Mouse (Mus musculus): Measurements from ENCODE around the gene Gpa33. TPM values are rescaled to one million over a fixed set of nuclear protein-coding genes. Genes with fewer than 3 reads are reported as not detected.

Gpa33 gene
- total and polyA plus RNA-seq, 2 experiments from 2014 or later: 0.17 TPM; not detected in 1

- ATAC-seq (ENCODE audit: low FRiP score): peak; percentile 28; the same call in 1 of the 2 replicates
- Histone ChIP-seq H3K4me3 (ENCODE audit: low read depth, low read length) (no peak overlapping the region; the same call in 1 of the 2 replicates), H3K9me3 (ENCODE audit: low read length) (no peaks in the 10 kb centered on the region)
These were observed 24.4 kb downstream of the Gpa33 start for GRCm38 (mm10) chr1:166154162-166155112.

GRCm38 (mm10) chr1:166155113-166155494, 25.1 kb downstream of the Gpa33 start:
- WGBS: 59% methylated on average over 10 of the region's 10 CpGs
- Histone ChIP-seq H3K4me1 (ENCODE audit: insufficient read depth, low read length) (no peaks in the 10 kb centered on the region), H3K27ac (ENCODE audit: low read depth, low read length) (no peak overlapping the region), H3K27me3 (ENCODE audit: insufficient read depth, low read length) (peaks cover 18% of the 10 kb centered on the region), H3K9ac (replicated peaks; ENCODE audit: low read length, poor library complexity, severe bottlenecking) (no peak overlapping the region), H3K4me3 (ENCODE audit: low read depth, low read length) (no peak overlapping the region), H3K4me2 (ENCODE audit: low read depth, low read length, poor library complexity, severe bottlenecking) (no peak overlapping the region), H3K9me3 (ENCODE audit: low read length) (no peaks in the 10 kb centered on the region), H3K36me3 (ENCODE audit: insufficient read depth, low read length) (no peaks in the 10 kb centered on the region)
- no peak for ATAC-seq (ENCODE audit: low FRiP score)
- TF ChIP-seq CTCF (IDR thresholded peaks at IDR 0.05): no peak
- no peak for DNase-seq (ENCODE audit: low spot score)

More at GRCm38 (mm10) chr1:166154162-166155112, 24.4 kb downstream of the Gpa33 start:
- Histone ChIP-seq H3K4me2 (ENCODE audit: low read depth, low read length, poor library complexity, severe bottlenecking) (peak overlapping the region; percentile 34), H3K27ac (ENCODE audit: low read depth, low read length) (no peak overlapping the region), H3K27me3 (ENCODE audit: insufficient read depth, low read length) (peaks cover 12% of the 10 kb centered on the region), H3K4me1 (ENCODE audit: insufficient read depth, low read length) (no peaks in the 10 kb centered on the region), H3K9ac (replicated peaks; ENCODE audit: low read length, poor library complexity, severe bottlenecking) (no peak overlapping the region), H3K36me3 (ENCODE audit: insufficient read depth, low read length) (no peaks in the 10 kb centered on the region)
- DNase-seq (ENCODE audit: low spot score): peak; percentile 82
- 23% methylated on average over 29 of the region's 29 CpGs for WGBS
- TF ChIP-seq CTCF (IDR thresholded peaks at IDR 0.05): peak; percentile 94

GRCm38 (mm10) chr1:166157712-166158111, 27.7 kb downstream of the Gpa33 start:
- Histone ChIP-seq H3K27ac (ENCODE audit: low read depth, low read length) (no peak overlapping the region), H3K4me1 (ENCODE audit: insufficient read depth, low read length) (no peaks in the 10 kb centered on the region), H3K4me2 (ENCODE audit: low read depth, low read length, poor library complexity, severe bottlenecking) (no peak overlapping the region), H3K4me3 (ENCODE audit: low read depth, low read length) (no peak overlapping the region), H3K27me3 (ENCODE audit: insufficient read depth, low read length) (peaks cover 18% of the 10 kb centered on the region), H3K36me3 (ENCODE audit: insufficient read depth, low read length) (no peaks in the 10 kb centered on the region), H3K9me3 (ENCODE audit: low read length) (no peaks in the 10 kb centered on the region), H3K9ac (replicated peaks; ENCODE audit: low read length, poor library complexity, severe bottlenecking) (no peak overlapping the region)
- WGBS: 85% methylated on average over 12 of the region's 12 CpGs
- no peak for TF ChIP-seq CTCF (IDR thresholded peaks at IDR 0.05)
- no peak for ATAC-seq (ENCODE audit: low FRiP score)
- no peak for DNase-seq (ENCODE audit: low spot score)

GRCm38 (mm10) chr1:166158664-166159063, 28.6 kb downstream of the Gpa33 start:
- no peaks in the 10 kb centered on the region for H3K9me3 ChIP-seq (ENCODE audit: low read length)
- 63% methylated on average over 9 of the region's 9 CpGs for WGBS

GRCm38 (mm10) chr1:166160111-166160510, 30.1 kb downstream of the Gpa33 start:
- ATAC-seq (ENCODE audit: low FRiP score) (0 out of 2 replicates have a peak, but pooled peaks have one; percentile 8), DNase-seq (ENCODE audit: low spot score) (no peak)
- peaks cover 10% of the 10 kb centered on the region for H3K27me3 ChIP-seq (ENCODE audit: insufficient read depth, low read length)
- no peak overlapping the region for H3K27ac ChIP-seq (ENCODE audit: low read depth, low read length)
- H3K36me3 ChIP-seq (ENCODE audit: insufficient read depth, low read length): no peaks in the 10 kb centered on the region
- no peak for TF ChIP-seq CTCF (IDR thresholded peaks at IDR 0.05)
- peak overlapping the region; percentile 64 for H3K4me2 ChIP-seq (ENCODE audit: low read depth, low read length, poor library complexity, severe bottlenecking)
- WGBS: 47% methylated on average over 5 of the region's 5 CpGs
- H3K9me3 ChIP-seq (ENCODE audit: low read length): no peaks in the 10 kb centered on the region
- H3K9ac ChIP-seq (replicated peaks; ENCODE audit: low read length, poor library complexity, severe bottlenecking): 0 out of 2 replicates have a peak overlapping the region, but pooled peaks have one; percentile 36
- H3K4me3 ChIP-seq (ENCODE audit: low read depth, low read length): peak overlapping the region; percentile 25; the same call in 1 of the 2 replicates
- H3K4me1 ChIP-seq (ENCODE audit: insufficient read depth, low read length): no peaks in the 10 kb centered on the region

More at GRCm38 (mm10) chr1:166158664-166159063, 28.6 kb downstream of the Gpa33 start:
- H3K27ac ChIP-seq (ENCODE audit: low read depth, low read length): no peak overlapping the region
- no peaks in the 10 kb centered on the region for H3K36me3 ChIP-seq (ENCODE audit: insufficient read depth, low read length)
- ATAC-seq (ENCODE audit: low FRiP score) (no peak), DNase-seq (ENCODE audit: low spot score) (no peak)
- TF ChIP-seq CTCF (IDR thresholded peaks at IDR 0.05): peak; percentile 33; the same call in 1 of the 2 replicates
- no peak overlapping the region for H3K4me2 ChIP-seq (ENCODE audit: low read depth, low read length, poor library complexity, severe bottlenecking)
- no peak overlapping the region for H3K4me3 ChIP-seq (ENCODE audit: low read depth, low read length)
- no peaks in the 10 kb centered on the region for H3K4me1 ChIP-seq (ENCODE audit: insufficient read depth, low read length)
- H3K27me3 ChIP-seq (ENCODE audit: insufficient read depth, low read length): peaks cover 18% of the 10 kb centered on the region
- no peak overlapping the region for H3K9ac ChIP-seq (replicated peaks; ENCODE audit: low read length, poor library complexity, severe bottlenecking)
